ENCODE assay signal across 24 mouse cellular contexts in the genomic region with DNA sequence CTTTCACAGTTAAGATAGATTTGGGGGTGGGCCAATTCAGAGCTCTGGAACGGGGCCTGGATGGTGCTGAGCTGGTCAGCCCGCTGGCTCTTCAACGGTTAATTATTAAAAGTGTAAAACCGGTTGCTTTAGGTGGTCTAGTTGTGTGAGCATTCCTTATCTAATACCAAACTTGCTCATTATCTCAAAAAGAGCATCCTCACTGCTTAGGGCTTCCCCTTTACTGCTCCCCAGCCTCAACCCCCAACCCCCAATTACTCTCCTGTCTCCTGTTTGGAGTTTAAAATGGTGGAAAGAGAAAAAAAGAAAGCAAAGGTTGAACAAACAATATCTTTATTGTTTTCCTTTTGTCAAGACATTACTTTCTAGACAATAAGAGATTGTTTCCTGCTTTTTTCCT. TPM values are rescaled to one million over a fixed set of nuclear protein-coding genes. Genes with fewer than 3 reads are reported as not detected.
"Had no signal": no experiment of that assay in that cellular context is flagged by ENCODE, and none has a peak within 500 bp of the region (broad histone marks: within the 10 kb centered on the region; RNA-seq: fewer than 3 reads in every experiment).

No protein-coding gene starts in this region.

- ATAC-seq: midbrain, embryonic 16.5 days had no signal

- H3K9me3 ChIP-seq: midbrain, embryonic 10.5 days; midbrain, embryonic 12.5 days; neural tube, embryonic 15.5 days had no signal

- H3K36me3 ChIP-seq: midbrain, embryonic 10.5 days; midbrain, embryonic 12.5 days; neural tube, embryonic 13.5 days; neural tube, embryonic 15.5 days had no signal

- H3K4me2 ChIP-seq: lung, embryonic 14.5 days; midbrain, embryonic 12.5 days; neural tube, embryonic 13.5 days; neural tube, embryonic 15.5 days had no signal

- H3K4me1 ChIP-seq: midbrain, embryonic 10.5 days; midbrain, embryonic 12.5 days; neural tube, embryonic 13.5 days; neural tube, embryonic 15.5 days had no signal

- H3K4me3 ChIP-seq: midbrain, embryonic 10.5 days; midbrain, embryonic 12.5 days; myocyte; neural tube, embryonic 13.5 days; neural tube, embryonic 15.5 days had no signal

- H3K27ac ChIP-seq: midbrain, embryonic 10.5 days; midbrain, embryonic 12.5 days; neural tube, embryonic 13.5 days; neural tube, embryonic 15.5 days had no signal

- H3K9ac ChIP-seq: lung, embryonic 14.5 days; midbrain, embryonic 12.5 days; neural tube, embryonic 13.5 days; neural tube, embryonic 15.5 days had no signal

- DNase-seq: lung, embryonic 14.5 days; lung, postnatal 10 days; lung, postnatal 4 days; midbrain, embryonic 14.5 days; retina, postnatal 1 day; right cerebral cortex, adult 18-20 months; right cerebral cortex, postnatal 25 days; right cerebral cortex, postnatal 4 days; spleen, adult 18-20 months; thymus, adult 18-20 months; thymus, postnatal 14 days; thymus, postnatal 36 days had no signal

- H3K27me3 ChIP-seq: midbrain, embryonic 12.5 days; neural tube, embryonic 13.5 days; neural tube, embryonic 15.5 days had no signal

RNA-seq across cellular contexts. Expression of a gene that starts 27.9 kb away (rescaled TPM):
- polyA plus RNA-seq: lung, embryonic 14.5 days; lung, embryonic 16.5 days; midbrain, embryonic 10.5 days; midbrain, embryonic 12.5 days; midbrain, embryonic 14.5 days; midbrain, embryonic 16.5 days; neural tube, embryonic 11.5 days; neural tube, embryonic 13.5 days; neural tube, embryonic 15.5 days; small intestine, adult 2 months; stomach, embryonic 14.5 days; stomach, embryonic 16.5 days; thymus, postnatal 0 days had no signal
